Mouse (Mus musculus) embryonic fibroblast, embryonic 13.5 days (primary cell): ENCODE data around the gene Palmd. TPM values are rescaled to one million over a fixed set of nuclear protein-coding genes. Genes with fewer than 3 reads are reported as not detected.

Source experiments
- H3K27ac ChIP-seq: 2 replicates; pipeline ENCODE4 v1.5.1; 2012; ENCODE audit warnings: low read length, control low read depth, inconsistent platforms; ENCODE audit not compliant: insufficient read depth
- H3K4me1 ChIP-seq: 2 replicates; pipeline ENCODE4 v1.6.1; 2011; ENCODE audit warnings: low read length; ENCODE audit not compliant: control insufficient read depth, insufficient read depth
- H3K4me3 ChIP-seq: 2 replicates; pipeline ENCODE4 v1.5.1; 2011; ENCODE audit warnings: mild to moderate bottlenecking, control low read depth, low read length; ENCODE audit not compliant: insufficient read depth
- CTCF ChIP-seq: IDR thresholded peaks from 2 replicates; pipeline ENCODE4 v1.5.1; 2011; ENCODE audit warnings: mild to moderate bottlenecking, control low read depth, low read length, moderate library complexity, borderline replicate concordance; ENCODE audit not compliant: insufficient read depth
- POLR2A ChIP-seq: IDR thresholded peaks from 2 replicates; pipeline ENCODE4 v1.6.1; 2011; ENCODE audit warnings: low read depth, mild to moderate bottlenecking, control low read depth, low read length, moderate library complexity
- polyA plus RNA-seq: library from polyadenylated mRNA; stranded (reverse); fragments of >200 nt; gene quantifications from 2 replicates; pipeline ENCODE4 v1.2.4, GENCODE M21; 2011; ENCODE audit warnings: low read depth; ENCODE audit not compliant: missing spikeins, insufficient read length

The Palmd gene
- polyA plus RNA-seq, 1 experiment, result 6.6 TPM

DNA sequence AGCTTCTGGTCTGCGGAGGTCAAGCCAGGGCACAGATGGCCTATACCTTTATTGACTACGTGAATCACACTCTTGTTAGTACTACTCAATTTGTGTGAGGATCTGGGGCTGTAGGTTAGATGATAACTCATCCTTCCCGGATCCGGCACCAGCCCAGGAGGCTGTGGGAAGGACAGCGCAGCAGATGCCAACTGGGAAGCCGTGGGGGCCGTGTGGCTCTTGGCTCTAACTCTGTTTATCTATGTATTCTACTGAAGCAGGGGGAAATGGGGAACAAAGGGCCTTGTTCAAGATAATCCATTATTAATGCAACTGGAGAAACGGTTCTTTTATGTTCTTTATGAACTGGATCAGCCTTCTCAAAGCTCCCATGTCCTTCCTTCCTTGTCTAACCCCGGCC is 62.2 kb downstream of the Palmd start:
- H3K4me3 ChIP-seq, result no peak overlapping the region
- peak overlapping the region; percentile 72 for H3K27ac ChIP-seq
- no peak for TF ChIP-seq POLR2A
- TF ChIP-seq CTCF, result no peak
- H3K4me1 ChIP-seq, result no peaks in the 10 kb centered on the region

DNA sequence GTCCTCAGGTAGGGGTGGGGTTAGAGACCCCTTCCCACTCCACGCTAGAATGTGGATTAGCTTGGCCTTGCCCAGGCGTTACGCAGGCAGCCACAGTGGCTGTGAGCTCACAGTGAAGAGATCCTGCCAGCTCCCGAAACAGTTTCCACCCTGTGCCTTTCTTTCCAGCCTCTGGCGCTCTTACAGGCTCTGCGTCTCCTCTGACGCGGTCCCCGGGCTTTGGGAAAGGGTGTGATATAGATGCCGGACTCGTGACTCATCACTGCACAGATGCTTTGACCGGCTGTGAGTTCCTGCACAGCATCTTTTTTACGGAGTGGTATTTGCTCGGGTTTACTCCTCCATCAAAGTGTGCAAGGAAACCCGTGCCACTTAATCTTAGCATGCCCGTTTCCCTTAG is 62.9 kb downstream of the Palmd start:
- H3K4me3 ChIP-seq, result no peak overlapping the region

DNA sequence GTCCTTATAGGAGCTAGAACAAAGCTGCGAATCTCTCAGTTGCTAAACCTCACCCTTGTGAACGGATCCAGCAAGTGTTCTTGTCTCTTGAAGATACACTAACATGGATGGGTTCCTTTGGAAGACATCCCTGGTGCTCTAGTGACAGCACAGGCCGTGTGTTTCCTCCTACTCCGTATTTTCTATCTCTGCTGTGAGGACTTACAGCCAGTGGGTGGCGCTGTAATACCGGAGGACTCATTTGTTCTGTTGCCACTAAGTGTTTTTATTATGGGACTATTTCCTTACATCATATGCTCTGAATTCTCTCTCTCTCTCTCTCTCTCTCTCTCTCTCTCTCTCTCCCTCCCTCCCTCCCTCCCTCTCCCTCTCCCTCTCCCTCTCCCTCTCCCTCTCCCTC is 64.6 kb downstream of the Palmd start:
- Histone ChIP-seq H3K4me3 (no peak overlapping the region), H3K4me1 (no peaks in the 10 kb centered on the region), H3K27ac (no peak overlapping the region)
- TF ChIP-seq CTCF (peak; percentile 25; the same call in 1 of the 2 replicates), POLR2A (no peak)

More for the DNA sequence above, 62.9 kb downstream of the Palmd start:
- H3K27ac ChIP-seq, result peak overlapping the region; percentile 88
- H3K4me1 ChIP-seq, result no peaks in the 10 kb centered on the region
- TF ChIP-seq CTCF (no peak), POLR2A (peak; percentile 56)

DNA sequence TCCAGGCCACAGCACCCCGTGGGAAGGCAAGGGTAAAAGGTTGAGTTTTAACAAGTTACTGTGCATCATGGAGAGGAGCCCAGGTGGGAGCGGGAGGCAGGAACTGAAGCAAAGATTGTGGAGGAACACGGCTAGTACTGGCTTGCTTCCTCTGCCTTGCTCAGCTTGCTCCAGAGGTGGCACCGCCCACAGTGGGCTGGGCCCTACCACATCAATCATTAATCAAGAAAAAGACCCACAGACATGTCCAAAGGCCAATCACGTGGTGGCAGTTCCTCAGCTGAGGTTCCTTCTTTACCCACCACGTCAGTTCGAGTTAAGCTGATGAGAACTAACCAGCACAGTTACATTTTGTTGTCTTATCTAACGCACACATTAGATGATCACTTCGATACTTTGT is 75.9 kb downstream of the Palmd start:
- no peak overlapping the region for H3K27ac ChIP-seq
- TF ChIP-seq POLR2A (no peak), CTCF (no peak)
- no peaks in the 10 kb centered on the region for H3K4me1 ChIP-seq
- H3K4me3 ChIP-seq, result no peak overlapping the region

DNA sequence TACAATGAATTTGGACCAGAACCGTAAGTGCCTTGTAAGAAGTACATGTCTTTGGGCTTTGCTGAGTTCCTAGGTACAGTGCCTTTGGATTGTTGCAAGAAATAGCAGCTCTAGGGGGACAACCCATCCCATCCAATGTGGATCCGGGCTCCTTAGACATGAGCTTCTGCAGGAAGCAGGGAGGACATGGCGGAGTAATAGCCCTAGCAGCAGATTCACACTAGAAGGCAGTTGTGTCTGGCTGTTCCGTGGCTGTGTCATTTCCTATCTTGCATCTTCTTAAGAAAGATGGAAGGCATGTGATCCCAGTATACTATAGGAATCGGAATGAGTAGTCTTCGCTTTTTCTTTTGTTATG is 76.6 kb downstream of the Palmd start:
- Histone ChIP-seq H3K27ac (no peak overlapping the region), H3K4me1 (no peaks in the 10 kb centered on the region), H3K4me3 (no peak overlapping the region)
- TF ChIP-seq POLR2A, result no peak
- TF ChIP-seq CTCF, result no peak

DNA sequence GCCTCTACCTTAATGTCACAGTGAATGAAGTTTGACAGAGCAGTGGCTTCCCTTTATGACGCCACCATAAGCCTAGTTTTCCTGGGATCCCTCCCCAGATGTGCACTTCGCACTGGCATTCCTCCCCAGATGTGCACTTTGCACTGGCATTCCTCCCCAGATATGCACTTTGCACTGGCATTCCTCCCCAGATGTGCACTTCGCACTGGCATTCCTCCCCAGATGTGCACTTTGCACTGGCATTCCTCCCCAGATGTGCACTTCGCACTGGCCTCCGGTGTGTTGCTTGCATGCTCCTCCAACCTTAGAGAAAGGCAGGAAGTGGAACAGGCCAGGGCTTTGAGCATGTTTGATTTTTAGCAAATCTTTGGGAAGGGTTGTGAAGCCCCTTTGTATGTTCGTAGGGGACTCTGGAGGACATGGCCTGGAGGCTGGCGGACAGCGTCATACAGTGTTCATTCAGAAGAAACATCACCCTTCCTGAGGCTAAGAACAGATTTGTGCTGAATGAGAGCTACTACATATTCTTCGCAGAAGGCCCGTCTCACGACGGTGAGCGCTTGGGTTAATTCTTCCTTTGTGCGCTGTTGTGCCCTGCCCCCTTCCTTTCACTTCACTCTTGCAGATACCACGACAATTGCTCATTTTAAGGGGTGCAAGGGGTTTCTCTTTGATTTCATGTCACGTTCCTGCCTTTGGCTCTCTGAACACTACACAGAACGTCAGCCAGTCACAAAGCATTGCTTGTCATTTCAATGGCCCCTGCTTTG is 77.2 kb downstream of the Palmd start:
- Histone ChIP-seq H3K27ac (no peak overlapping the region), H3K4me3 (no peak overlapping the region), H3K4me1 (no peaks in the 10 kb centered on the region)
- TF ChIP-seq POLR2A (no peak), CTCF (no peak)

DNA sequence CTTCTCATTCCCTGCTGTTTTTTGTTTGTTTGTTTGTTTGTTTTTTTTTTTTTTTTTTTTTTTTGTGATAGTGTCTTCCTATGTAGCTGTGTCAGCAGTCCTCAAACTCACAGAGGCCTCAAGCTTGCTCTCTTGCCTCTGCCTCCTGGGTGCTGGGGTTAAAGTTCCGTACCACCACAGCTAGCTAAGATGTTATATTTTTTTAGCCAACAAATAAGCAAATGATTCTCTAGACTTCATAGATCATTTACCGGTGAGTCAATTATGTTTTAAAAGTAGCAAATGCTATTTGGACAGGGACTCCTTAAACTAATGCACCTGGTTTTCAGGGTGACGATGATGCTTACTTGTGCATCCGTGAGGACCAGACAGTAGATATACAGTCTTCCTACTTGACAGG is 78.2 kb downstream of the Palmd start:
- no peak for TF ChIP-seq CTCF
- no peak for TF ChIP-seq POLR2A
- no peak overlapping the region for H3K4me3 ChIP-seq
- no peak overlapping the region for H3K27ac ChIP-seq

DNA sequence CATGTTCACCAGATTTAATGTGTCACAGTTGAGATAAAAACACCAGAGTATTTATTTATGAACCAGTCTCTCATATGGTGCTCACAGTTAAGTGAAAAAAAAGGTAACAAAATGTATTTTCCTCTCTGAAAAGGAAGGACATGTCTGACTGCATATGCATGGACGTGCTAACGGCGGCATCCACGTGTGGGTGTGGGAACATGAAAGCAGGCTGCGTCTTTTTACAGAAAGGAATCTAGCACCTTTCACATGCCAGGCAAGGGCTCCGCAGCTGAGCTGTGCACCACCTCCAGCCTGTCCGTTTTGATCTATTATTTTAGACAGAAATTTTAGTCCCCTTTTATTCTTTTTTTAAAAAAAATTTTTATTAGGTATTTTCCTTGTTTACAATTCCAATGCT is 79.4 kb downstream of the Palmd start:
- Histone ChIP-seq H3K4me1 (no peaks in the 10 kb centered on the region), H3K27ac (no peak overlapping the region), H3K4me3 (no peak overlapping the region)
- TF ChIP-seq POLR2A (no peak), CTCF (no peak)

More for the DNA sequence above, 78.2 kb downstream of the Palmd start:
- no peaks in the 10 kb centered on the region for H3K4me1 ChIP-seq

DNA sequence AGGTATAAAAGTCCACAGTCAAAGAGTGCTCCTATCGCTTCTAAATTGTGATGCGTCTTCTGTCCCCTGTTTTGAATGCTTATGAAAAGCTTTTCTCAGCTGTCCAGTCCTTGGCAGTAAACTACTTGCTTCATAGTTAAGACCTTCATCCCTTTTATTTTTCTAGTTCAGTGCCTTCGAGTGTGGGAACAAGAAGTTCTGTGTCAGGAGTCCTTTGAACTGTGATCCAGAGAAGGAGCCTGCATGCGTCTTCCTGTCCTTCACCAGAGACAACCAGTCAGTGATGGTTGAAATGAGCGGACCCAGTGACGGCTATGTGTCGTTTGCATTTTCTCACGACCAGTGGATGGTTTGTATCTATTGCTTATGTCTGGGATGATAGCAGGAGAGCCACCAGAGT is 83.8 kb downstream of the Palmd start:
- Histone ChIP-seq H3K27ac (no peak overlapping the region), H3K4me3 (no peak overlapping the region), H3K4me1 (no peaks in the 10 kb centered on the region)
- TF ChIP-seq POLR2A, result no peak
- TF ChIP-seq CTCF, result no peak

DNA sequence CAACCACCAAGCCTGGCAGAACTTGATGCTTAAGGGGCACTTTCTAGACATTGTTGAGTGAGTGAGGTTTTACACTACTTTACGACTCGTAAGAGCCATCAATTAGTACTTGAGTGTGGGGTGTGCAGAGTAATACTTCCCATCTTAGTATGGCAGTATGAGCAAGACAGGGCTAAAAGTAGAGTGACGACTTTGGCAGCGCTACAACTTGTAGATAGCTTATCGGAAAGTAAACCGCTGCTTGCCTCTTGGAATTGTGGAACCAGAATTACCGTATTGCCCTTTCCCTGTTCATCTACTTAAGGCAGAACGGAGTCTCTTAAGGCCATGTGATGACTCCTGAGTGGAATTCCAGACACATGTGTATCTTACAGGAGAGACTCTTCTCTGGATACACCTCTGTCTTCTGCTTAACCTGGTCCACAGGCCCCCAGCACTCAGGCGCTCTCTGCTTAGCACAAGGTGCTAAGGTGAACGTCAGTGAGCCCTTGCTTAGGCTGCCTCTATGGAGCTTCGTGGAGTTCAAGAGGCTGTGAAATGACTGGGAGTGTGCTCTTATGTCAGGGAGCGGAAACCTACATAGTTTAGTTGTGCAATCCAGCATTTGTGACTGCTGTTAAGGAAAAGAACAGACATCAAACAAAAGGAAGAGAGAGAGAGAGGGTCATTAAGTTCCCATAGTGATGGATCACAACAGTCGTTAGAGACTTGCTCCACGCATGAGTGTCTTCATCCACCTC is 86.4 kb downstream of the Palmd start:
- no peak overlapping the region for H3K27ac ChIP-seq
- TF ChIP-seq CTCF (no peak), POLR2A (no peak)

More for the DNA sequence above, 86.4 kb downstream of the Palmd start:
- no peak overlapping the region for H3K4me3 ChIP-seq
- H3K4me1 ChIP-seq, result no peaks in the 10 kb centered on the region
